Mouse (Mus musculus) liver, adult 2 months (tissue): Measurements from ENCODE around the gene Man1c1.

Experiments
- CTCF ChIP-seq: fragments of 200-500 bp; IDR thresholded peaks from 2 replicates; pipeline ENCODE4 v1.5.1; 2011; ENCODE audit warnings: low read depth, low read length, control low read depth
- POLR2A ChIP-seq: fragments of 200-500 bp; IDR thresholded peaks from 2 replicates; pipeline ENCODE4 v1.6.1; 2011; ENCODE audit warnings: low read length, control low read depth; ENCODE audit not compliant: insufficient read depth; ENCODE audit errors: extremely low read depth

DNA sequence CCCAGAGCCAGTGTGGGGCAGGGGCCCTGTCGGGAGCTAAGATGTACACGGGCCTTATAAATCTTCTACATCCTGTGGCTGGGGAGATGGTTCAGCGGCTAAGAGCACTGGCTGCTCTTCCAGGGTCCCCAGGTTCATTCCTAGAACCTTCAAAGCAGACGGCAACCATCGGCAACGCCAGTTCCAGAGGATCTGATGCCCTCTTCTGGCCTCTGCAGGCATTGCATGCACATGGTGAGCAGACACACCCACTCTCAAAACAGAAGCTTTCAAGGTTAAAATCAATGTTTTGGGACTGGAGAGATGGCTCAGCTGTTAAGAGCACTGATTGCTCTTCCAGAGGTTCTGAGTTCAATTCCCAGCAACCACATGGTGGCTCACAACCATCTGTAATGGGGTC lies 134.9 kb downstream of the Man1c1 start:
- no peak for TF ChIP-seq POLR2A
- TF ChIP-seq CTCF: peak; percentile 58
